Comparison of ENCODE assay signal across 7 mouse cellular contexts in the genomic region with DNA sequence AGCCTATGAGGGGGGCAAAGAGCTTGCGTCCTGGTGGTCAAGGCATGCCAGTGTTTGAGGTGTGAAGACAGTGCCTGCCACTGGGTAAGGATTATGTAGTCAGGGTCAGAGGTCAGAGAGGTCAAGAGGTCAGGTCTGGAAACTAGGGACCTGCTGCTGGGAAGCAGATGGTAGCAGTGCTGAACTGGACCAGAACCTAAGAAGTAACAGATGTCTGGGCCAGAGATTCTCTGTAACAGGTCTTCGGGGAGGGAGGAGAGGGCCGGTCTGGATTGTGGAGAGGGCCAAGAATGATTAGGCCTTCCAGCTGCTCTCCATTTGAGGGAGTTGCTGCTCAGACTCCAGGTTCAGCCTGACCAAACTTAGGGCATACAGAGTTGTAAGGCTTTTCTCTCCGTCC.
"Had no signal": no experiment of that assay in that cellular context is flagged by ENCODE, and none has a peak within 500 bp of the region (broad histone marks: within the 10 kb centered on the region; RNA-seq: fewer than 3 reads in every experiment).

No protein-coding gene starts in this region.

- DNase-seq: kidney, postnatal 25 days; layer of hippocampus, adult 9-11 months; layer of hippocampus, postnatal 36 days; lung, embryonic 14.5 days; lung, postnatal 10 days; lung, postnatal 4 days; thymus, postnatal 4 days had no signal
